Mouse (Mus musculus) midbrain, embryonic 15.5 days (tissue): Measurements from ENCODE around the gene Det1. TPM values are rescaled to one million over a fixed set of nuclear protein-coding genes. Genes with fewer than 3 reads are reported as not detected.
A peak's percentile ranks its signal among the peaks of the same experiment; 100 is the strongest.

Experiments used
- ATAC-seq: fragments of 200-750 bp; cut with Nextera tagmentation; replicated peaks from 2 replicates; pipeline ENCODE4 v1.8.0; 2017; ENCODE audit warnings: moderate TSS enrichment
- H3K27ac ChIP-seq: fragments of 300-500 bp; sonication (generic); 2 replicates; pipeline ENCODE4 v1.5.1; 2015; ENCODE audit warnings: mild to moderate bottlenecking, inconsistent platforms
- H3K27me3 ChIP-seq: fragments of 300-500 bp; sonication (generic); replicated peaks from 2 replicates; pipeline ENCODE4 v1.6.1; 2015; ENCODE audit warnings: inconsistent platforms
- H3K36me3 ChIP-seq: fragments of 300-500 bp; sonication (generic); replicated peaks from 2 replicates; pipeline ENCODE4 v1.6.1; 2015; ENCODE audit warnings: inconsistent platforms
- H3K4me1 ChIP-seq: fragments of 300-500 bp; sonication (generic); 2 replicates; pipeline ENCODE4 v1.6.1; 2015; ENCODE audit warnings: inconsistent platforms
- H3K4me2 ChIP-seq: fragments of 300-500 bp; sonication (generic); 2 replicates; pipeline ENCODE4 v1.6.1; 2015; ENCODE audit warnings: inconsistent platforms, mild to moderate bottlenecking, moderate library complexity
- H3K4me3 ChIP-seq: fragments of 300-500 bp; sonication (generic); 2 replicates; pipeline ENCODE4 v1.5.1; 2015; ENCODE audit warnings: mild to moderate bottlenecking, inconsistent platforms
- H3K9ac ChIP-seq: fragments of 300-500 bp; sonication (generic); 2 replicates; pipeline ENCODE4 v1.6.1; 2015; ENCODE audit warnings: mild to moderate bottlenecking, inconsistent platforms
- H3K9me3 ChIP-seq: fragments of 300-500 bp; sonication (generic); 2 replicates; pipeline ENCODE4 v1.6.1; 2016; ENCODE audit warnings: inconsistent platforms
- WGBS: fragments of 180-500 bp; shearing (Covaris S2); methylation state at CpG from one replicate; pipeline ENCODE4 v1.1.7; 2015; ENCODE audit warnings: mixed read lengths; 5-methylcytosine and 5-hydroxymethylcytosine counted together
- polyA plus RNA-seq: library from polyadenylated mRNA; unstranded; fragments of >200 nt; fragmentation: Nextera tagmentation; extraction: Ambion mirVana; gene quantifications from 2 replicates; pipeline ENCODE4 v1.2.1, GENCODE M21; 2015

The Det1 gene
- polyA plus RNA-seq, 1 experiment from 2014 or later: 14.3 TPM

GRCm38 (mm10) chr7:78837250-78837649 is 9.8 kb downstream of the Det1 start:
- Histone ChIP-seq H3K36me3 (peaks cover 5% of the 10 kb centered on the region; the same call in 1 of the 2 replicates), H3K4me2 (no peak overlapping the region)
- 59% methylated on average over 4 of the region's 4 CpGs for WGBS

DNA sequence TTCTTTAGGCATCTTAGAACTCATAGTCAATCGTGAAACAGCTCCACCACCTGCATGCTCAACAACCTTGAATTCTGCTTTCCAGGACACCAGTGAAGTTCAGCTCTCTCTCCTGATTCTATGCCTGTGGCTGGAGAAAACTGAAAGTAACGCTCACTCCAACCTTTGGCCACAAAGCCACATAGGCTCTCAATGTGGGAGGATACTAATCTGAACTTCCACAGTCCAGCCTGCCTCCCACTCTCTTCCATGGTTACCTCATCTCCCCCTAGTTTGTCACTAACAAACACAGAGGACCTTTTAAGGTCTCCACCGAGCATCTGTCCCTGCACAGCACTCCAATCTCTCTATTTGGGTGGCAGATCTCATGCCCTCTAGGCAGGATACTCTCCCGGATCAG is 11.4 kb downstream of the Det1 start:
- Histone ChIP-seq H3K27ac (no peak overlapping the region), H3K4me1 (no peaks in the 10 kb centered on the region), H3K36me3 (peaks cover 5% of the 10 kb centered on the region; the same call in 1 of the 2 replicates), H3K4me3 (no peak overlapping the region), H3K4me2 (no peak overlapping the region), H3K9ac (no peak overlapping the region), H3K27me3 (no peaks in the 10 kb centered on the region), H3K9me3 (no peaks in the 10 kb centered on the region)
- 90% methylated on average over 4 of the region's 4 CpGs for WGBS
- no peak for ATAC-seq

More at GRCm38 (mm10) chr7:78837250-78837649, 9.8 kb downstream of the Det1 start:
- H3K9ac ChIP-seq: no peak overlapping the region
- H3K27ac ChIP-seq: no peak overlapping the region
- no peaks in the 10 kb centered on the region for H3K9me3 ChIP-seq
- H3K4me3 ChIP-seq: no peak overlapping the region
- H3K4me1 ChIP-seq: no peaks in the 10 kb centered on the region
- no peaks in the 10 kb centered on the region for H3K27me3 ChIP-seq
- ATAC-seq: no peak

DNA sequence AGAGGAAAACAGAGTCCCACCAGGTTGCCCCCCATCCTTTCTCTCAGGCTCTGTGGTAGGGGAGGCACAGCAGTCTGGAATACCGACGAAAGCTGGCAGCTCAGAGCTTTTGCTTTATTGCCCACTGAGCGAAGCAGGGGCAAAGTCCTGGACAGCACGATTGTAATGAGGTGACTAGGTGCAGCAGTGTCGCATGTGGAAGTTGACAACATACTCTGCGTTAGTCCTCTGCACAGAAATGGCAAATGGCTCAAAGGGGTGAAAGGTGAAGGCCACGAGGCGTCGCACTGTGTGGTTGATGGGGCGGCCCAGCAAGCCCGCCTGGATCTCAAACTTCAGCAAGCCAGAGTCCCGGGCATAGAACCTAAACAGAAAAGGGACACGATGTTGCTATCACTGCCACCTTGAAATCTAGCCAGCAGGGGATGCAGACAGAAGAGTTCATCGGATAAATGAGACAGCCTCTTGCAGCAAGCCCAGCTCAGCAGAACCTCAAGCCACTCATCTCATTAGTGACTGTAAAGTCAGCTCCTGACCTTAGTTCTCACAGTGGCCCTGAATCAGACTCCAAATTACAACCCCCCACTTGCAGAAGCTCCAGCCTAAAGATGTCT is 19.2 kb downstream of the Det1 start:
- Histone ChIP-seq H3K27me3 (no peaks in the 10 kb centered on the region), H3K36me3 (no peaks in the 10 kb centered on the region), H3K27ac (no peak overlapping the region), H3K9ac (no peak overlapping the region), H3K4me3 (no peak overlapping the region), H3K4me2 (no peak overlapping the region), H3K4me1 (peaks cover 8% of the 10 kb centered on the region), H3K9me3 (no peaks in the 10 kb centered on the region)
- 82% methylated on average over 14 of the region's 14 CpGs for WGBS
- no peak for ATAC-seq

GRCm38 (mm10) chr7:78826682-78827385 is 20.2 kb downstream of the Det1 start:
- WGBS: 36% methylated on average over 9 of the region's 9 CpGs
- Histone ChIP-seq H3K9me3 (no peaks in the 10 kb centered on the region), H3K4me1 (peaks cover 8% of the 10 kb centered on the region), H3K36me3 (no peaks in the 10 kb centered on the region), H3K4me3 (no peak overlapping the region), H3K9ac (no peak overlapping the region), H3K4me2 (no peak overlapping the region), H3K27me3 (no peaks in the 10 kb centered on the region), H3K27ac (peak overlapping the region; percentile 40)
- peak; percentile 78 for ATAC-seq

DNA sequence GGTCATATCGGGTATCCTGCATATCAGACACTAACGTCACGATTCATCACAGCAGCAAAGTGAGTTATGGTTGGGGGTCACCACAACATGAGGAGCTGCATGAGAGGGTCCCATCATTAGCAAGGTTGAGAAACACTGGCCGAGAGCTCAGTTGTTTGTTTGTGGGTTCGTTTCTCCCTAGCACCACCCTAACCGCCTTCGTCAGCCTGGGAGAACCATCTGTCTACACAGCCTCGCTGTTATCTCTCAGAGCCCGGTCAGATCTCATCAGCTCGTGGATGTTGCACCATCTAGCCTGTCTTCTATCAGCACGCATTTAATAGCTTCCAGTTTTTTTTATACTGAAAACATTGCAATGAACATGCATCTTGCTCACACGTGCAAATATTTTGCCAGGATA is 28.7 kb downstream of the Det1 start:
- H3K27ac ChIP-seq: no peak overlapping the region
- 89% methylated on average over 12 of the region's 12 CpGs for WGBS
- no peak overlapping the region for H3K4me2 ChIP-seq
- no peak overlapping the region for H3K9ac ChIP-seq
- peaks cover 7% of the 10 kb centered on the region; the same call in 1 of the 2 replicates for H3K4me1 ChIP-seq
- no peak overlapping the region for H3K4me3 ChIP-seq
- H3K27me3 ChIP-seq: no peaks in the 10 kb centered on the region
- no peaks in the 10 kb centered on the region for H3K36me3 ChIP-seq
- ATAC-seq: no peak
- no peaks in the 10 kb centered on the region for H3K9me3 ChIP-seq

DNA sequence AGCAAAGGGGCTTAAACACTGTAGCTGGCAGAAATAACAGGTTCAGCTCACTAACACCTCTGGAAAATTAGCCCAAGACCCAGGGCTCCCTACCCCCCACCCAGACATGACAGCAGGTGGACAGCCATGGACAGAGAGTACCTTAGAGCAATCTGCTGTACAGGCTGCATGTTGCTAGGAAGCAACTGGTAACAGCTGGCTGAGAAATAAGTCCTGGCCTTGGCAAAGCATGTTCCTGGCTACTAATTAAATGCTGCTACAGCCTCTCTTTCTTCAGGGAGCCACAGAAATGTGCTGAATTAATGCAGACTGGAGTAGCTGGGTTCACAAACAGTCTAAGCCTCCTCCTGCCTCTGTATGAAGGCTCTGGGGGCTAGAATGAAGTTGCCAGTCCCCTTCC is 32.3 kb downstream of the Det1 start:
- H3K9me3 ChIP-seq: no peaks in the 10 kb centered on the region
- 0 out of 2 replicates have a peak, but pooled peaks have one; percentile 39 for ATAC-seq
- no peak overlapping the region for H3K4me3 ChIP-seq

DNA sequence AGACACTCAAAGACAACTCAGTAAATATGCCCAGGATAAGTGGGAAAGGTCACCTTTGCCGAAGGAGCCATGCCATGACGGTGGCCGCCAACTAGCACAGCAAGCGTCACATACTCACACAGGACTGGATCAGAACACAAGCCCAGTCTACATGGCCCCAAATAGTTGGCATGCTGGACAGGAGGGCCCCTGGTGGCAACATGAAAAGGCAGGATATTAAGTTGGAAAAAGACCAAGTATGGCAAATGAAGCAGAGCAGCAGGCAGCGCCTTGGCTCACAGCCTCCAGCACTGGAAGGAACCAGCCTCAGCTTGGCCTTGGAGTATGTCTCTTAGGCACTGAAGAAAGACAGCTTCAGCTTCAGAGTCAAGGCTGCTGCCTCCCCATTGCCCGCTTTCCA is 33.3 kb downstream of the Det1 start:
- no peaks in the 10 kb centered on the region for H3K27me3 ChIP-seq
- no peaks in the 10 kb centered on the region for H3K36me3 ChIP-seq
- H3K27ac ChIP-seq: no peak overlapping the region
- H3K4me2 ChIP-seq: no peak overlapping the region
- ATAC-seq: no peak
- no peaks in the 10 kb centered on the region for H3K9me3 ChIP-seq
- H3K4me3 ChIP-seq: no peak overlapping the region
- 91% methylated on average over 6 of the region's 6 CpGs for WGBS
- H3K4me1 ChIP-seq: peaks cover 7% of the 10 kb centered on the region; the same call in 1 of the 2 replicates
- H3K9ac ChIP-seq: no peak overlapping the region

More for the DNA sequence above, 32.3 kb downstream of the Det1 start:
- Histone ChIP-seq H3K36me3 (no peaks in the 10 kb centered on the region), H3K4me2 (no peak overlapping the region), H3K9ac (no peak overlapping the region), H3K27me3 (no peaks in the 10 kb centered on the region), H3K4me1 (peaks cover 7% of the 10 kb centered on the region; the same call in 1 of the 2 replicates), H3K27ac (peak overlapping the region; percentile 45)

DNA sequence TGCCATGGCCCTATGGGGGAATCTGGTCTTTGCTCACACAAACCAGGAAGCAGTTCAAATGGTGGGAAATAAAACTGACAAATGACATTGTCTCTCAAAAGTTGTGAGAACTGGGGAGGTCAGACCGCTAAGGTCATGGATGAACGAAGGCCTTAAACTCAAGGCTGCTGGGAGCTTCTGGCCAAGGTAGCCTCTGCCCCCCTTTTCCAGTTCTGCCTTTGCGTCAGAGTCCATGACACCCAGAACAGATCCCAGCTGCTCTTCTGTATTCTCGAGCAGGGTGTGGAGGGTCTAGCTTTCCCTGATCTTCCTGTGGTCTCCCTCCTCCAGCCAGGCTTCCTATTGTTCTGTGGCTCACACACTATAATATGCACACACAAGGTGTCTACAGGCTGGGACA is 39.9 kb downstream of the Det1 start:
- no peak for ATAC-seq
- 82% methylated on average over 4 of the region's 4 CpGs for WGBS
- Histone ChIP-seq H3K9me3 (no peaks in the 10 kb centered on the region), H3K9ac (no peak overlapping the region), H3K4me2 (no peak overlapping the region), H3K4me1 (no peaks in the 10 kb centered on the region), H3K27me3 (no peaks in the 10 kb centered on the region), H3K4me3 (no peak overlapping the region), H3K27ac (no peak overlapping the region), H3K36me3 (no peaks in the 10 kb centered on the region)

DNA sequence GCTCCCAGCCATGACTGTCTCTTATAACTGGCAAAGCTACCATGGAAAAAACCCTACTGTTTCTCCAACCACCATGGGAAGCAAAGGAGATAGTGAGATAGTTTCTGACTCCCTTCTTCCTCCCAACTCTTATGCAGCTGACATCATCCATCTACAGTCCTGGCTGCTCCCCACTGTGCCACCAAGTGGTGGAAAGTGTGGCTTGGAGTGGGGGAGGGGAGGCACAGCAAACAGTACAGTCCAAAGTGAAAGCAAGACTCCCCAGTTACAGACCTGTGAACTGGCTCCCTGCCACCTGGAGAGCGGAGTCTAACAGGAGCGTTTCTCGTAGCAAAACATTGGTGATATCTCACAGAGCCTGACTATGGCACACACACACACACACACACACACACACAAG is 43.2 kb downstream of the Det1 start:
- Histone ChIP-seq H3K36me3 (no peaks in the 10 kb centered on the region), H3K27ac (no peak overlapping the region), H3K4me2 (no peak overlapping the region), H3K4me3 (no peak overlapping the region), H3K27me3 (no peaks in the 10 kb centered on the region), H3K9ac (no peak overlapping the region), H3K9me3 (no peaks in the 10 kb centered on the region), H3K4me1 (no peaks in the 10 kb centered on the region)
- 90% methylated on average over 3 of the region's 3 CpGs for WGBS
- no peak for ATAC-seq

GRCm38 (mm10) chr7:78799730-78800496 is 47.1 kb downstream of the Det1 start:
- Histone ChIP-seq H3K36me3 (no peaks in the 10 kb centered on the region), H3K4me2 (no peak overlapping the region), H3K27ac (no peak overlapping the region), H3K4me3 (no peak overlapping the region), H3K9ac (no peak overlapping the region), H3K9me3 (no peaks in the 10 kb centered on the region), H3K4me1 (0 out of 2 replicates have a peak, but pooled peaks cover 5% of the 10 kb centered on the region), H3K27me3 (no peaks in the 10 kb centered on the region)
- 77% methylated on average over 9 of the region's 9 CpGs for WGBS
- no peak for ATAC-seq

DNA sequence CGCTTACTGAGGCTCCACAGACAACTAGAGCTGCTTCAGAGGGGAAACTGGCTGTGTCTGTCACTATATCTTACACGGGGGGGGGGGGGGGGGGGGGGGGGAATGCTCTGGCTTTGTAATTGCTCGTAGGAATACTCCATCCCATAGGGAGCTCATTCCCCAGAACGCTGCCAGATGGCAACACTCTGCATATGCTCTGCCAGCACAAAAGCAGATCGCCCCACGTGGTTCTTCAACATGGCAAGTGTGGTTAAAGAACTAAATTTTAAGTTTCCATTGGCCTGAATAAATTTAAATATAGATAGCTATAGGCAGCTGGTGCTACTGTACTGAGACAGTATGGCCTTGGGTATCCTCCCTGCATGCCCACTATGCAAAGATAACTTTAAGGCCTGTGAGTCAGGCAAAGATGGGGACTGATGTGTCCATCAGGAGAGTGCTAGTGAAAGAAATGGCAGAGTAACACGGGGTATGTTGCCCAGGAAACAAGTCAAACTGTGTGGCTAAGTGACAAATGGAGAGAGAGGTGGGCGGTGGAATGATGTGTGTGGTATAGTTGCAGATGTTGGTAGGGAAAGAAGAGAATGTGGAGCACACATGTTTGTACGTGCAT is 49.1 kb downstream of the Det1 start:
- no peaks in the 10 kb centered on the region for H3K9me3 ChIP-seq
- no peak overlapping the region for H3K4me3 ChIP-seq
- ATAC-seq: no peak
- 0 out of 2 replicates have a peak, but pooled peaks cover 5% of the 10 kb centered on the region for H3K4me1 ChIP-seq
- H3K27me3 ChIP-seq: no peaks in the 10 kb centered on the region
- H3K36me3 ChIP-seq: no peaks in the 10 kb centered on the region
- 37% methylated on average over 8 of the region's 9 CpGs for WGBS
- no peak overlapping the region for H3K27ac ChIP-seq
- no peak overlapping the region for H3K4me2 ChIP-seq
- H3K9ac ChIP-seq: no peak overlapping the region

DNA sequence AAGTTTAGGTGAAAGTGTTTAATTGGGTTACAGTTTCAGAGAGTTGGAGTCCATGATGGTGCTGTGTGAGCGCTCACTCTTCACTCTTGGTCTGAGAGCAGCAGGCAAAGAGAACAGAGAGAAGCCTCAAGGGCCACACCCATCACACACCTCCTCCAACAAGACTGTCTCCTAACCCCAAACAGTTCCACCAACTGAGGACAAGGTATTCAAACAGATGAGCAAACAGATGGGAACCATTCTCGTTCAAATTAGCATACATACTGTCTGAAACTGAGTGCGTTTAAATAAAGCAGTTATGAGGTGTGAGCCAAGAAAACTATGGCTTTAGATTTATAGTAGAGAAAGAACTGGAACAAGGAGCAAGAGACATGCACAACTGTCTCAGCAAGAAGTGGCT is 50.4 kb downstream of the Det1 start:
- no peak for ATAC-seq
- H3K9ac ChIP-seq: no peak overlapping the region
- H3K4me3 ChIP-seq: no peak overlapping the region
- H3K27ac ChIP-seq: no peak overlapping the region
- no peaks in the 10 kb centered on the region for H3K36me3 ChIP-seq
- H3K4me1 ChIP-seq: 0 out of 2 replicates have a peak, but pooled peaks cover 5% of the 10 kb centered on the region
- WGBS: 77% methylated on average over 3 of the region's 3 CpGs
- H3K27me3 ChIP-seq: no peaks in the 10 kb centered on the region
- no peak overlapping the region for H3K4me2 ChIP-seq
- no peaks in the 10 kb centered on the region for H3K9me3 ChIP-seq
